Mouse (Mus musculus) embryonic facial prominence, embryonic 15.5 days (tissue): ENCODE data around the gene Hdgf. TPM values are rescaled to one million over a fixed set of nuclear protein-coding genes. Genes with fewer than 3 reads are reported as not detected.
"Not testable (repeated sequence)": the region's sequence is repeated elsewhere in the genome, so short reads cannot be mapped to it uniquely, and the experiment has no call there.

ENCODE experiments used
- ATAC-seq: fragments of 200-750 bp; cut with Nextera tagmentation; 2 replicates; pipeline ENCODE4 v1.8.0; 2017; ENCODE audit warnings: low read depth, moderate TSS enrichment; ENCODE audit not compliant: insufficient number of reproducible peaks, low FRiP score, low TSS enrichment
- H3K27ac ChIP-seq: fragments of 300-500 bp; sonication (generic); replicated peaks from 2 replicates; pipeline ENCODE4 v1.5.1; 2015; ENCODE audit warnings: mild to moderate bottlenecking, inconsistent platforms
- H3K27me3 ChIP-seq: fragments of 300-500 bp; sonication (generic); 2 replicates; pipeline ENCODE4 v1.6.1; 2015; ENCODE audit warnings: inconsistent platforms
- H3K36me3 ChIP-seq: fragments of 300-500 bp; sonication (generic); 2 replicates; pipeline ENCODE4 v1.6.1; 2015; ENCODE audit warnings: mild to moderate bottlenecking, inconsistent platforms
- H3K4me1 ChIP-seq: fragments of 300-500 bp; sonication (generic); 2 replicates; pipeline ENCODE4 v1.6.1; 2015; ENCODE audit warnings: inconsistent platforms
- H3K4me2 ChIP-seq: fragments of 300-500 bp; sonication (generic); replicated peaks from 2 replicates; pipeline ENCODE4 v1.6.1; 2015; ENCODE audit warnings: mild to moderate bottlenecking, inconsistent platforms
- H3K4me3 ChIP-seq: fragments of 300-500 bp; sonication (generic); replicated peaks from 2 replicates; pipeline ENCODE4 v1.5.1; 2015; ENCODE audit warnings: mild to moderate bottlenecking, inconsistent platforms
- H3K9ac ChIP-seq: fragments of 300-500 bp; sonication (generic); 2 replicates; pipeline ENCODE4 v1.6.1; 2015; ENCODE audit warnings: inconsistent platforms
- H3K9me3 ChIP-seq: fragments of 300-500 bp; sonication (generic); replicated peaks from 2 replicates; pipeline ENCODE4 v1.6.1; 2016; ENCODE audit warnings: inconsistent platforms
- WGBS: fragments of 180-500 bp; shearing (Covaris S2); methylation state at CpG from one replicate; pipeline ENCODE4 v1.1.7; 2015; 5-methylcytosine and 5-hydroxymethylcytosine counted together
- polyA plus RNA-seq: library from polyadenylated mRNA; unstranded; fragments of >200 nt; fragmentation: Nextera tagmentation; extraction: Ambion mirVana; gene quantifications from 2 replicates; pipeline ENCODE4 v1.2.1, GENCODE M21; 2015

Hdgf gene
- polyA plus RNA-seq, 1 experiment from 2014 or later: 240 TPM

- ATAC-seq: no peak
- H3K4me2 ChIP-seq: no peak overlapping the region
- no peaks in the 10 kb centered on the region for H3K4me1 ChIP-seq
- H3K9me3 ChIP-seq: no peaks in the 10 kb centered on the region
- H3K27me3 ChIP-seq: no peaks in the 10 kb centered on the region
- 40% methylated on average over 3 of the region's 3 CpGs for WGBS
- no peaks in the 10 kb centered on the region for H3K36me3 ChIP-seq
- H3K9ac ChIP-seq: no peak overlapping the region
- H3K4me3 ChIP-seq: no peak overlapping the region
- no peak overlapping the region for H3K27ac ChIP-seq
Observed at GRCm38 (mm10) chr3:87891481-87891880, 14.6 kb upstream of the Hdgf start.

- Histone ChIP-seq H3K9ac (no peak overlapping the region), H3K4me2 (no peak overlapping the region), H3K4me1 (no peaks in the 10 kb centered on the region), H3K9me3 (no peaks in the 10 kb centered on the region), H3K27me3 (no peaks in the 10 kb centered on the region), H3K4me3 (no peak overlapping the region), H3K36me3 (no peaks in the 10 kb centered on the region), H3K27ac (no peak overlapping the region)
- 73% methylated on average over 3 of the region's 3 CpGs for WGBS
- ATAC-seq: no peak
Observed at GRCm38 (mm10) chr3:87893367-87893905, 12.7 kb upstream of the Hdgf start.

- Histone ChIP-seq H3K27me3 (no peaks in the 10 kb centered on the region), H3K4me3 (no peak overlapping the region), H3K4me1 (no peaks in the 10 kb centered on the region), H3K9me3 (no peaks in the 10 kb centered on the region), H3K9ac (no peak overlapping the region), H3K4me2 (no peak overlapping the region), H3K36me3 (no peaks in the 10 kb centered on the region), H3K27ac (no peak overlapping the region)
- no peak for ATAC-seq
- WGBS: 48% methylated on average over 3 of the region's 3 CpGs
Observed at GRCm38 (mm10) chr3:87899266-87899665, 6.9 kb upstream of the Hdgf start.

GRCm38 (mm10) chr3:87899776-87900175 lies 6.3 kb upstream of the Hdgf start:
- H3K9me3 ChIP-seq: no peaks in the 10 kb centered on the region
- no peak overlapping the region for H3K9ac ChIP-seq
- no peak for ATAC-seq
- H3K4me3 ChIP-seq: no peak overlapping the region
- H3K4me1 ChIP-seq: no peaks in the 10 kb centered on the region
- no peak overlapping the region for H3K27ac ChIP-seq
- no peaks in the 10 kb centered on the region for H3K27me3 ChIP-seq
- H3K4me2 ChIP-seq: no peak overlapping the region
- 78% methylated on average over 3 of the region's 3 CpGs for WGBS
- H3K36me3 ChIP-seq: no peaks in the 10 kb centered on the region

GRCm38 (mm10) chr3:87901036-87901624 lies 5.0 kb upstream of the Hdgf start:
- no peak overlapping the region for H3K27ac ChIP-seq
- ATAC-seq: no peak
- H3K4me1 ChIP-seq: 0 out of 2 replicates have a peak, but pooled peaks cover 2% of the 10 kb centered on the region
- WGBS: 48% methylated on average over 1 of the region's 1 CpGs
- H3K4me3 ChIP-seq: no peak overlapping the region
- no peaks in the 10 kb centered on the region for H3K36me3 ChIP-seq
- no peaks in the 10 kb centered on the region for H3K9me3 ChIP-seq
- H3K9ac ChIP-seq: no peak overlapping the region
- H3K4me2 ChIP-seq: no peak overlapping the region
- no peaks in the 10 kb centered on the region for H3K27me3 ChIP-seq

GRCm38 (mm10) chr3:87901959-87902358 lies 4.2 kb upstream of the Hdgf start:
- not testable (repeated sequence) for H3K27me3 ChIP-seq, H3K4me1 ChIP-seq, H3K4me3 ChIP-seq, ATAC-seq, H3K27ac ChIP-seq, H3K9ac ChIP-seq, H3K9me3 ChIP-seq, H3K4me2 ChIP-seq, H3K36me3 ChIP-seq
- WGBS: 89% methylated on average over 5 of the region's 6 CpGs

GRCm38 (mm10) chr3:87903821-87904220 lies 2.3 kb upstream of the Hdgf start:
- no peak overlapping the region for H3K27ac ChIP-seq
- no peak overlapping the region for H3K4me3 ChIP-seq
- H3K36me3 ChIP-seq: no peaks in the 10 kb centered on the region
- H3K27me3 ChIP-seq: no peaks in the 10 kb centered on the region
- WGBS: 41% methylated on average over 5 of the region's 5 CpGs
- H3K9ac ChIP-seq: no peak overlapping the region
- H3K9me3 ChIP-seq: no peaks in the 10 kb centered on the region
- no peak overlapping the region for H3K4me2 ChIP-seq
- peaks cover 14% of the 10 kb centered on the region for H3K4me1 ChIP-seq
- no peak for ATAC-seq

- peak overlapping the region; percentile 98 for H3K27ac ChIP-seq
- H3K27me3 ChIP-seq: no peaks in the 10 kb centered on the region
- no peaks in the 10 kb centered on the region for H3K36me3 ChIP-seq
- peak overlapping the region; percentile 91 for H3K4me3 ChIP-seq
- no peaks in the 10 kb centered on the region for H3K9me3 ChIP-seq
- peaks cover 41% of the 10 kb centered on the region for H3K4me1 ChIP-seq
- WGBS: under 1% methylated on average over 46 of the region's 47 CpGs
- peak overlapping the region; percentile 64 for H3K4me2 ChIP-seq
- peak overlapping the region; percentile 96 for H3K9ac ChIP-seq
- peak; percentile 13; the same call in 1 of the 2 replicates for ATAC-seq
Observed at GRCm38 (mm10) chr3:87906601-87906980, 470 bp downstream of the Hdgf start.

GRCm38 (mm10) chr3:87906981-87907857 lies 1.1 kb downstream of the Hdgf start:
- Histone ChIP-seq H3K9ac (peak overlapping the region; percentile 96), H3K27ac (peak overlapping the region; percentile 98), H3K4me3 (peak overlapping the region; percentile 91), H3K36me3 (no peaks in the 10 kb centered on the region), H3K4me2 (peak overlapping the region; percentile 64), H3K9me3 (no peaks in the 10 kb centered on the region), H3K27me3 (no peaks in the 10 kb centered on the region), H3K4me1 (peaks cover 44% of the 10 kb centered on the region)
- under 1% methylated on average over 27 of the region's 27 CpGs for WGBS
- ATAC-seq: no peak

- H3K27me3 ChIP-seq: no peaks in the 10 kb centered on the region
- H3K9me3 ChIP-seq: no peaks in the 10 kb centered on the region
- 0 out of 2 replicates have a peak, but pooled peaks cover under 1% of the 10 kb centered on the region for H3K36me3 ChIP-seq
- WGBS: 0% methylated on average over 1 of the region's 1 CpGs
- peak overlapping the region; percentile 91 for H3K4me3 ChIP-seq
- no peak for ATAC-seq
- H3K27ac ChIP-seq: peak overlapping the region; percentile 98
- peak overlapping the region; percentile 64 for H3K4me2 ChIP-seq
- peaks cover 44% of the 10 kb centered on the region for H3K4me1 ChIP-seq
- peak overlapping the region; percentile 96 for H3K9ac ChIP-seq
Observed at GRCm38 (mm10) chr3:87907906-87908305, 1.8 kb downstream of the Hdgf start.

GRCm38 (mm10) chr3:87909381-87909780 lies 3.3 kb downstream of the Hdgf start:
- Histone ChIP-seq H3K9me3 (no peaks in the 10 kb centered on the region), H3K36me3 (peaks cover 15% of the 10 kb centered on the region), H3K4me3 (0 out of 2 replicates have a peak overlapping the region, but pooled peaks have one; percentile 32), H3K27me3 (no peaks in the 10 kb centered on the region), H3K4me2 (peak overlapping the region; percentile 51), H3K9ac (no peak overlapping the region), H3K4me1 (peaks cover 44% of the 10 kb centered on the region), H3K27ac (peak overlapping the region; percentile 98)
- WGBS: 90% methylated on average over 2 of the region's 2 CpGs
- no peak for ATAC-seq
